Mouse (Mus musculus): ENCODE results near the gene Tgm6. TPM values are rescaled to one million over a fixed set of nuclear protein-coding genes. Genes with fewer than 3 reads are reported as not detected.

Gene Tgm6
- polyA plus RNA-seq, 1 experiment from 2014 or later, result not detected

GRCm38 (mm10) chr2:130178706-130179506 lies 66.7 kb downstream of the Tgm6 start, which contains the start of gene Snrpb:
Gene Snrpb, minus strand, starts transcription at chr2:130179403.
- under 1% methylated on average over 81 of the region's 81 CpGs for WGBS
- H3K4me1 ChIP-seq, result peaks cover 25% of the 10 kb centered on the region

GRCm38 (mm10) chr2:130179507-130180019 lies 67.3 kb downstream of the Tgm6 start:
- Histone ChIP-seq H3K36me3 (peaks cover 25% of the 10 kb centered on the region), H3K27me3 (replicated peaks) (no peaks in the 10 kb centered on the region), H3K4me1 (peaks cover 25% of the 10 kb centered on the region), H3K9ac (peak overlapping the region; percentile 100), H3K4me2 (peak overlapping the region; percentile 89), H3K4me3 (peak overlapping the region; percentile 100), H3K9me3 (0 out of 2 replicates have a peak, but pooled peaks cover 4% of the 10 kb centered on the region), H3K27ac (replicated peaks) (peak overlapping the region; percentile 61)
- 2% methylated on average over 15 of the region's 15 CpGs for WGBS
- peak; percentile 47; the same call in 1 of the 2 replicates for ATAC-seq (ENCODE audit: extremely low read depth, insufficient number of reproducible peaks, low FRiP score, low TSS enrichment)

More at GRCm38 (mm10) chr2:130178706-130179506, 66.7 kb downstream of the Tgm6 start, which contains the start of gene Snrpb:
- Histone ChIP-seq H3K27ac (replicated peaks) (peak within 1 kb of the TSS; percentile 96), H3K36me3 (peaks cover 31% of the 10 kb centered on the region), H3K4me2 (peak within 1 kb of the TSS; percentile 89), H3K27me3 (replicated peaks) (no peaks in the 10 kb centered on the region), H3K4me3 (peak within 1 kb of the TSS; percentile 100), H3K9ac (peak within 1 kb of the TSS; percentile 100), H3K9me3 (0 out of 2 replicates have a peak, but pooled peaks cover 4% of the 10 kb centered on the region)
- ATAC-seq (ENCODE audit: extremely low read depth, insufficient number of reproducible peaks, low FRiP score, low TSS enrichment), result peak; percentile 74; the same call in 1 of the 2 replicates

GRCm38 (mm10) chr2:130188391-130188790 lies 76.2 kb downstream of the Tgm6 start:
- no peaks in the 10 kb centered on the region for H3K27me3 ChIP-seq (replicated peaks)
- no peaks in the 10 kb centered on the region for H3K36me3 ChIP-seq
- 75% methylated on average over 12 of the region's 12 CpGs for WGBS
- no peak overlapping the region for H3K4me2 ChIP-seq
- no peak overlapping the region for H3K4me3 ChIP-seq
- no peak overlapping the region for H3K9ac ChIP-seq
- no peaks in the 10 kb centered on the region for H3K4me1 ChIP-seq
- ATAC-seq (ENCODE audit: extremely low read depth, insufficient number of reproducible peaks, low FRiP score, low TSS enrichment), result no peak
- H3K27ac ChIP-seq (replicated peaks), result no peak overlapping the region
- H3K9me3 ChIP-seq, result peaks cover 11% of the 10 kb centered on the region; the same call in 1 of the 2 replicates

DNA sequence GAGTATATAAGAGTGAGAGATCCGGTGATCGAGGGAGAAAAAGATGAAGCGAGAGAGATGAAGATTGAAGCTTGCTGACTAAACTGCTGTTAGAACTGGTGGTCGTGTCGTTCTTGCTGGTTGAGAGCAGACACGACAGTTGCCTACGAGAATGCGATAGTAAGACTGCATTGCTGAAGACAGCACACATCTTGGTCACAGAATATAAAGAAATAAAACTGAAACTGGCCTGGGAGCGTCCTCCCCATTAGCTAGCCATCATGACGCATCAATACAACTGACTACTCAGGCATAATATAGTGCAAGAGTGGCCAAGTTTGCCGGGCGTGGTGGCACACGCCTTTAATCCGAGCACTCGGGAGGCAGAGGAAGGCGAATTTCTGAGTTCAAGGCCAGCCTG lies 82.7 kb downstream of the Tgm6 start, which contains the start of gene Tmc2:
Gene Tmc2, plus strand, starts transcription at position 301 of the 400 bp plus-strand sequence.
- WGBS, result 91% methylated on average over 16 of the region's 16 CpGs
- H3K27ac ChIP-seq (replicated peaks), result no peak within 1 kb of the TSS
- peaks cover 5% of the 10 kb centered on the region; the same call in 1 of the 2 replicates for H3K9me3 ChIP-seq
- H3K4me2 ChIP-seq, result no peak within 1 kb of the TSS
- no peak within 1 kb of the TSS for H3K9ac ChIP-seq
- ATAC-seq (ENCODE audit: extremely low read depth, insufficient number of reproducible peaks, low FRiP score, low TSS enrichment), result no peak
- no peaks in the 10 kb centered on the region for H3K36me3 ChIP-seq
- H3K27me3 ChIP-seq (replicated peaks), result no peaks in the 10 kb centered on the region
- no peak within 1 kb of the TSS for H3K4me3 ChIP-seq
- H3K4me1 ChIP-seq, result no peaks in the 10 kb centered on the region

GRCm38 (mm10) chr2:130200961-130201360 lies 88.7 kb downstream of the Tgm6 start:
- Histone ChIP-seq H3K36me3 (no peaks in the 10 kb centered on the region), H3K9me3 (no peaks in the 10 kb centered on the region), H3K9ac (no peak overlapping the region), H3K27ac (replicated peaks) (no peak overlapping the region), H3K4me2 (no peak overlapping the region), H3K27me3 (replicated peaks) (peaks cover 7% of the 10 kb centered on the region; the same call in 1 of the 2 replicates), H3K4me3 (no peak overlapping the region), H3K4me1 (no peaks in the 10 kb centered on the region)
- 75% methylated on average over 5 of the region's 5 CpGs for WGBS
- ATAC-seq (ENCODE audit: extremely low read depth, insufficient number of reproducible peaks, low FRiP score, low TSS enrichment), result no peak

Other genes starting within 250 kb of the Tgm6 start
- gene Tgm3, start 100.1 kb upstream of the Tgm6 start, polyA plus RNA-seq (2015; fragmentation: Nextera tagmentation; extraction: Ambion mirVana), result not detected in 2 replicates
- 426 and 455 TPM in 2 replicates for gene Snrpb, start 67.0 kb downstream of the Tgm6 start, polyA plus RNA-seq (2015; fragmentation: Nextera tagmentation; extraction: Ambion mirVana)
- gene Tmc2, start 82.8 kb downstream of the Tgm6 start, polyA plus RNA-seq (2015; fragmentation: Nextera tagmentation; extraction: Ambion mirVana), result not detected in 2 replicates
- gene Nop56, start 162.0 kb downstream of the Tgm6 start, polyA plus RNA-seq (2015; fragmentation: Nextera tagmentation; extraction: Ambion mirVana), result 143 and 152 TPM in 2 replicates
- 237 and 266 TPM in 2 replicates for gene Idh3b, start 172.1 kb downstream of the Tgm6 start, polyA plus RNA-seq (2015; fragmentation: Nextera tagmentation; extraction: Ambion mirVana)
- gene Ebf4, start 182.8 kb downstream of the Tgm6 start, polyA plus RNA-seq (2015; fragmentation: Nextera tagmentation; extraction: Ambion mirVana), result 0.39 and 0.64 TPM in 2 replicates